Mouse (Mus musculus): ENCODE data around the gene Rpl18. TPM values are rescaled to one million over a fixed set of nuclear protein-coding genes. Genes with fewer than 3 reads are reported as not detected.

The Rpl18 gene
- polyA plus RNA-seq (2012; rRNA removed), result 1,751 and 1,782 TPM in 2 replicates

GRCm38 (mm10) chr7:45715090-45715708 lies at the start of gene Rpl18:
Gene Rpl18 (plus strand): TSS chr7:45715457.

GRCm38 (mm10) chr7:45666161-45666560 lies 49.1 kb upstream of the Rpl18 start, which contains the start of gene Fut2:
Gene Fut2 (minus strand): TSS chr7:45666394.

GRCm38 (mm10) chr7:45683396-45684050 lies 31.7 kb upstream of the Rpl18 start, which contains the start of gene Ntn5:
Gene Ntn5 (plus strand): TSS chr7:45684022.

GRCm38 (mm10) chr7:45693921-45694591 lies 21.2 kb upstream of the Rpl18 start, which contains the start of gene Sec1:
Gene Sec1 (minus strand): TSS chr7:45694402.

GRCm38 (mm10) chr7:45699523-45700141 lies 15.6 kb upstream of the Rpl18 start, which contains the start of gene Car11:
Gene Car11 (plus strand): TSS chr7:45699843.

GRCm38 (mm10) chr7:45704730-45705442 lies 10.4 kb upstream of the Rpl18 start, which contains the start of gene Dbp:
Gene Dbp (plus strand): TSS chr7:45705088.

GRCm38 (mm10) chr7:45717918-45718297 lies 2.7 kb downstream of the Rpl18 start, which contains the start of gene Sphk2:
Gene Sphk2 (minus strand): TSS chr7:45718002.

GRCm38 (mm10) chr7:45720413-45721233 lies 5.4 kb downstream of the Rpl18 start, which contains the start of gene Fam83e:
Gene Fam83e (plus strand): TSS chr7:45721212.

GRCm38 (mm10) chr7:45725713-45726112 lies 10.5 kb downstream of the Rpl18 start, which contains the start of gene Spaca4:
Gene Spaca4 (minus strand): TSS chr7:45725813.

Other genes starting within 250 kb of the Rpl18 start
- 193 and 194 TPM in 2 replicates for gene Bax, start 248.6 kb upstream of the Rpl18 start, polyA plus RNA-seq (2012; rRNA removed)
- gene Tulp2, start 233.6 kb upstream of the Rpl18 start, polyA plus RNA-seq (2012; rRNA removed), result 33.8 and 34.3 TPM in 2 replicates
- not detected in 2 replicates for gene Gm45808, start 228.6 kb upstream of the Rpl18 start, polyA plus RNA-seq (2012; rRNA removed)
- 5.4 and 8.6 TPM in 2 replicates for gene Dhdh, start 226.7 kb upstream of the Rpl18 start, polyA plus RNA-seq (2012; rRNA removed)
- 409 and 461 TPM in 2 replicates for gene Nucb1, start 205.1 kb upstream of the Rpl18 start, polyA plus RNA-seq (2012; rRNA removed)
- 57.1 and 60.9 TPM in 2 replicates for gene Ppp1r15a, start 189.2 kb upstream of the Rpl18 start, polyA plus RNA-seq (2012; rRNA removed)
- 29.4 and 35.1 TPM in 2 replicates for gene Plekha4, start 189.1 kb upstream of the Rpl18 start, polyA plus RNA-seq (2012; rRNA removed)
- gene Hsd17b14, start 160.6 kb upstream of the Rpl18 start, polyA plus RNA-seq (2012; rRNA removed), result 1.4 and 3.4 TPM in 2 replicates
- 129 and 164 TPM in 2 replicates for gene Bcat2, start 145.3 kb upstream of the Rpl18 start, polyA plus RNA-seq (2012; rRNA removed)
- gene Fgf21, start 100.0 kb upstream of the Rpl18 start, polyA plus RNA-seq (2012; rRNA removed), result 0.21 and 0.23 TPM in 2 replicates
- 0.13 and 0.14 TPM in 2 replicates for gene Fut1, start 98.2 kb upstream of the Rpl18 start, polyA plus RNA-seq (2012; rRNA removed)
- 0.38 and 0.40 TPM in 2 replicates for gene Izumo1, start 93.6 kb upstream of the Rpl18 start, polyA plus RNA-seq (2012; rRNA removed)
- gene Rasip1, start 88.0 kb upstream of the Rpl18 start, polyA plus RNA-seq (2012; rRNA removed), result 34.6 and 43.6 TPM in 2 replicates
- gene Mamstr, start 75.5 kb upstream of the Rpl18 start, polyA plus RNA-seq (2012; rRNA removed), result 9.0 and 9.6 TPM in 2 replicates
- gene Fut2, start 49.1 kb upstream of the Rpl18 start, polyA plus RNA-seq (2012; rRNA removed), result 8.6 and 9.1 TPM in 2 replicates
- gene Ntn5, start 31.4 kb upstream of the Rpl18 start, polyA plus RNA-seq (2012; rRNA removed), result 1.6 and 2.1 TPM in 2 replicates
- gene Sec1, start 21.1 kb upstream of the Rpl18 start, polyA plus RNA-seq (2012; rRNA removed), result 0.73 and 0.98 TPM in 2 replicates
- gene Car11, start 15.6 kb upstream of the Rpl18 start, polyA plus RNA-seq (2012; rRNA removed), result 18.0 and 20.0 TPM in 2 replicates
- 92.6 and 115 TPM in 2 replicates for gene Dbp, start 10.4 kb upstream of the Rpl18 start, polyA plus RNA-seq (2012; rRNA removed)
- 88.6 and 89.2 TPM in 2 replicates for gene Sphk2, start 2.5 kb downstream of the Rpl18 start, polyA plus RNA-seq (2012; rRNA removed)
- 1.4 and 2.3 TPM in 2 replicates for gene Fam83e, start 5.8 kb downstream of the Rpl18 start, polyA plus RNA-seq (2012; rRNA removed)
- not detected in 2 replicates for gene Spaca4, start 10.4 kb downstream of the Rpl18 start, polyA plus RNA-seq (2012; rRNA removed)
- 14.7 and 15.5 TPM in 2 replicates for gene Lmtk3, start 68.3 kb downstream of the Rpl18 start, polyA plus RNA-seq (2012; rRNA removed)
- gene Sult2b1, start 69.2 kb downstream of the Rpl18 start, polyA plus RNA-seq (2012; rRNA removed), result 1.00 and 1.4 TPM in 2 replicates
- gene Cyth2, start 99.1 kb downstream of the Rpl18 start, polyA plus RNA-seq (2012; rRNA removed), result 53.4 and 103 TPM in 2 replicates
- 0.96 and 1.2 TPM in 2 replicates for gene Kcnj14, start 109.3 kb downstream of the Rpl18 start, polyA plus RNA-seq (2012; rRNA removed)
- gene Grwd1, start 115.5 kb downstream of the Rpl18 start, polyA plus RNA-seq (2012; rRNA removed), result 38.0 and 40.6 TPM in 2 replicates
- gene Kdelr1, start 157.3 kb downstream of the Rpl18 start, polyA plus RNA-seq (2012; rRNA removed), result 330 and 392 TPM in 2 replicates
- 4.1 and 7.2 TPM in 2 replicates for gene Grin2d, start 162.9 kb downstream of the Rpl18 start, polyA plus RNA-seq (2012; rRNA removed)
- gene Syngr4, start 181.3 kb downstream of the Rpl18 start, polyA plus RNA-seq (2012; rRNA removed), result 0.87 and 1.5 TPM in 2 replicates
- gene Tmem143, start 181.5 kb downstream of the Rpl18 start, polyA plus RNA-seq (2012; rRNA removed), result 50.4 and 51.3 TPM in 2 replicates
- 491 and 520 TPM in 2 replicates for gene Emp3, start 205.9 kb downstream of the Rpl18 start, polyA plus RNA-seq (2012; rRNA removed)
- 19.9 and 20.0 TPM in 2 replicates for gene Ccdc114, start 208.6 kb downstream of the Rpl18 start, polyA plus RNA-seq (2012; rRNA removed)